Mouse (Mus musculus) heart, adult 11 months (tissue): ENCODE data around the gene Bco2.

Source experiments
- DNase-seq: peaks from one replicate; pipeline ENCODE4 v3.0.0; 2022

The Bco2 gene

DNA sequence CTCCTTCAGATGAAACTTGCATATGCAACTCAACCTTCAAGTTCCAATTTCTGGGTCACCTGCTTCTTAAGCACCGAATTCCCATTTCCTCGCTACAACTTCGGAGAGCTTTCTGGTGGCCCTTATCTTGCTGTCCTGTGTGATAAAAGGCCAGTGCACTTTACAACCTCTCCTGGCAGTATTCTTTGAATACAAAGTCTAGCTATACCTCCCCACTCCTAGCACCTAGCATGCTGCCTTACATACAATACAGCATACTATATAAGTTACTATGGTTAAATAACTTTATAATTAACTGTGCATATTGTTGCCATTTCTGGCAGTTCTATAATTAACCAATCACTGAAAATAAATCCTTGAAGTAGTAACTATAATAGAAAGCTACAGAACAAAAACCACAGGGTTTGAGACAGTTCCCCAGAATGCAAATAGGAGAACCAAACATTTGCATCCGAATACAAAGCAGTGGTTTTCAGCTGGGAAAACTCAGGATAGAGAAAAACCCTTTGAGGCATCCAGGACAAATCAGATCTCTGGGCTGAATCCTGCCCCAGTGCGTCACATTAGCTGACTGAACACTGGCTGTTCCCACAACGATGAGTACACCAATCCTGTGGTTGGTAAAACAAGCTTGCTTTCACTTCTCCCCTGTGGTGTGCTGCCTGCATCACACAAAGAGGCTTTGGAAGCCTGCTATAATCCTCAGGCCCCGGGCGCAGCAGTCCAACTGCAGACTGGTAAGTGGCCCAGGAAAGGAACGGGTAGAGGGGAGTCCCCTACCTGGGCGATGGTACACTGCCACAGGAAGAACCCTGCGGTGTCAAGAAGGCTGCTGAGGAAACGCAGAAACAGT, 514 bp downstream of the Bco2 start, which contains the start of gene Il18:
Gene Il18, plus strand, starts transcription at position 587 of the 853 bp plus-strand sequence.
- DNase-seq = peak; percentile 95

DNA sequence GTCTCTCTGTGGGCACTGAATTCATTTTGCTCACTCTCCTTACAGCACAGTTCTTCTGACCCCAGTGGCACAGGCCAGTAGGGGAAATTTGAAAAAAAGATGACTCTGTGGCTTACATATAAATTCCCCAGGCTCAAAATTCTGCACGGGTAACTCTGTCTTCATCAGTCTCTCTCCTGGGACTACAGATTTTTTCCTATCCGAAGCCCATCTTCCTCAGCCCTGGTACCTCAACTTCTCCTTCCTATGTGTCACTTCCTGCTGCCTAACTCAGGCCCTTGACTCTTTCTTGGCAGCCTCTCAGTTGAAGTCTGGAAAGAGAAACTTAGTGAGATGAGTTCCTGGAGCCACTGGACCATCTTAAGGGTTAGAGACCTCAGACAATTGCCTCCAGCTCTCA, 1.4 kb downstream of the Bco2 start:
- peak; percentile 88 for DNase-seq

DNA sequence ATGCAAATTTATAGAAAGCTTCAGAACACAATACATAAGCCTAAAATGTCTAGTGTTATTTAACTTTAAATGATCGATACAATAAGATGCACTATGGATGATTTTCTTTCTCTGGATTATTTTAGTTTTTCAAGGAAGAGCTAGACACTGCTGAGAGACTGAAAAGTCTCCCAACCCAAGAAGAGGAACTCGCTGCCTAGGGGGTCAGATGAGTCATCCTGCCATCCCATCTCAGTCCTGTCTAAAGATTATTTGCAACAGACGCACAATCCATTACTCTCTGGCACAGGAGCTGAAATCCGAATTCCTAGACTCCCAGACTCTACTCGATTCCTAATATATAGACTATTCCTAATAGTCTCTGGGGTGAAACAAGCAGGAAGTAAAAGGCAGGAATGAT, 2.8 kb downstream of the Bco2 start:
- no peak for DNase-seq

DNA sequence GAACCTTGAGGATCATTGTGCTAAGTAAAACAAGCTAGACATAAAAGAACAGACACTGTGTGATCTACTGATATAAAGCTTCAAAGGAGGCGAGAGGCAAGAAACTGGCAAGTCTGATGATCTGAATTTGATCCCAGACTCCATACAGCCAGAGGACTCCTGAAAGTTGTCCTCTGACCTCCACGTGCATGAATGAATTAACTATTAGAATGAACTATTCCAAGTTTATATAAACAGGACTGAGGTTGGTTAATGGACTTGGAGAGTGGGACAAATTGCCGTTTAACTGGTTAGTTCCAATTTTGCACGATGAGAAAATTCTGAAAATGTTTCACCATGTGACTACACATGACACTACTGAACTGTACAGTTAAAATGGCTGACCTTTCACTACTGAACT, 6.0 kb downstream of the Bco2 start:
- no peak for DNase-seq

DNA sequence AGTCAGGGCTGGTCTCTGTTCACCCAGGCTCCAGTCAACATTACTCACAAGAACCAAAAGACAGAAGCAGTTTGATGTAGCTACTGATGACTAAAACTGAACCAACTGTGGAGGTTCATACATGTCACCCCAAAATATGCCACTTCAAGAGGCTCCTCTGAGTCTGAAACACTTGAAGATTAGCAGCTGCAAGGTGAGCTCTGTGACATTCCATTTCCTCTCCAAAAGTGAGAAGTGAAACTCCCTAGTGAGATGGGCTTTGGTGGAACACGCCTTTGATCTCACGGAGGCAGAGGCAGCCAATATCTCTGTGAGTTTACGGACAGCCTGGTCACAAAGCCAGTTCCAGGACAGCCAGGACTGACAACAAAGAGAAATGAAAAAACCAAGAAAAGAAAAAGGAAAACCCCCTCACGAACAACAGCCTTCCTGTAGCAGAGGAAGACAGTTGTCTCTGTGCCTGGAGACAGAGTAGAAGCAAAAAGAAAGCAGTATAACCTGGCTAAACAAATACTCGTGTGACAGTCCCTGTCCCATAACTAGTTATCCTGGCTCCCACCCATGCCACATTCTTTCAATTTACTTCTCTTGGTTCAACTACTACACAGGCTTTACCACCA, 7.0 kb downstream of the Bco2 start:
- peak; percentile 80 for DNase-seq

DNA sequence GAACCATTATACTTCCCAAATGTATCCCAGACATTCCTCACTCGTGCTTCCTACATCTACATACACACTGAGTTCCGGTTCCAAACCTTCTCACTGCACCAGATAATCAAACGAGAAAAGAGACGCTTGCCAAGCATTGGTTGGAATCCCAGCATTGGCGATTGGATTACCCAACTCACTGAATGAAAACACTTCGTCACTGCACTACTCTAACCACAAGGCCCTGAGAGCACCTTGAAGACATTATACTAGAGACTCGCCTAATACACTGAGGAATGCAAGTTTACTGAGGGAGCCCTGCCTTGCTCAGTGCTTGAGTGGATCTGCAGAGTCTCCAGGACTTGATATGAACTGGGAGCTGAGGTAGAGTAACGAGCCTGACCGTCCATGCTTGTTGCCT, 12.6 kb downstream of the Bco2 start:
- DNase-seq = peak; percentile 62

DNA sequence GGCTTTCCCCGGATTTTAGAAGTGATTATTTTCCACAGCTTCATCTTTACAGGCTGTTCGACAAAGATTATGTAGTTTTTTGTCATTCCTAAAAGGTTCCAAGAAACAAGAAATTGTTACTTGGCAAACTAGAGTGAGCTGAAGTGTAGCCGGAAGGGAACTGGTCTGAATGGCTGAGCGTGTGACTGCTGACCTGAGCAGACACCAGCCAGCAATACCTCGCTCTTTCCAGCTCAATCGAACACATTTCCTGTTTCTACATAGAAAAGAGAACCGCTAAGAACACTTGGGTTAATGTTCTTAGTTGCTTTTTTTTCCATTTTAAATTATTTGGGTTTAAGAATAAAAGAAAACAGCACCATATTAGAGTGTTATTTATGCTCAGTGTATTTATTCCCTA, 14.8 kb downstream of the Bco2 start:
- no peak for DNase-seq

DNA sequence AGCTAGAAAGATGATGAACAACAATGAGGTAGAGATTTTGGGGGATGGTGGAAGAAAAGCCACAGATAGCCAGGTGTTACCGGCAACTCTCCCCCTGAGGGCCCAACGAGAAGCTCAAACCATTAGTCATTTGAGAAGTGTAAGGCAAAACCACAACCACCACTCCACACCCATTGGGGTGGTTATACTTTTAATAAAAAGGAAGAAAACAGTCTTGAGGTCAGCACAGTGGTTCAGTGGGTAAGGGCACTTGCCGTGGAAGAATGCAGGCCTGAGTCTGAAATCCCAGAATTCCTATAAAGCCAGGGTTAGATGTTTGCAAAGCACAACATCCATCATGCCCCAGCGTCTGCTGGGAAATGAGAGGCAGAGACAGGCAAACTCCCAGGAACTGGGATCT, 17.7 kb downstream of the Bco2 start:
- DNase-seq = peak; percentile 71

DNA sequence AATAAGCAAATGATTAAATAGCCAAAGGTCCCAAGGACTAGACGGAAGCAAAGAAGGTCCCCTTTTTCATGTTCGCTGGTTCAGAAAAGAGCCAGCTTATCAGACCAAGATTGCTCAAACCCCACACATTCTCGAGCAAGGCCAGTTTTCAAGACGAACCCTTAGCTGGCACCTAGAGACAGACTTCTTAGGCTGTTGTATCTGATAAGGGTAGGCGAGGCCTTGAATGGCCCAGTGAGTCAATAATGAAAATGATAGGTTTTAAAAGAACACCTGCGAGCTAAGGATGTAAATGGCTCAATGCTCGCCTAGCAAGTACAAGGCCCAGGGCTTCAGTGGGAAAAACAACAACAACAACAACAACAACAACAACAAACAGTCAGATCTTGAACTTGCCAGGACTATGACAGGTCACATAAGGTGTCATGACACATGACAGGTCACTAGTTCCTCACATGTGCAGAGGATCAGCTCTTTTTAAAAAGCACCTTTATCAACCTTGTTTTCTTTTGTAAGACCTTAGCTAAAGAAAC, 18.3 kb downstream of the Bco2 start:
- peak; percentile 25 for DNase-seq

DNA sequence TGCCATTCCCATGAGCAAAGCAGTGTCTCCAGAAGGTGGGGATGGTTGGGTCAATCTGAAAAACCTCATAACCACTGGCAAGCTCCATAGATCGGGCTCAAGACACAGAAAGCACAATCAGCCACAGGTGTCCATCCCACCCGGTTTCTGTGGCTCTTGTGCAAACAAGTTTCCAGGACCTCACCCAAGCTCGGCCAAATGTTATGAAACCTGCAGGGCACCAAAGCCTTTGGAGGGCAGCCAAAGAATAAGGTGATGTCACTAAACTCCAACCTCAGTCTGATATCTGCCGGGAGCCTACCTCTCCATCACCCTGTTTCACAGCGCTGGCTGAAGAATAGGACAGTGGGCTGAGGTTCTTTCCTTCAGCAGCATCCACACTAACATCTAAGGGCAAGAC, 19.1 kb downstream of the Bco2 start:
- peak; percentile 64 for DNase-seq

DNA sequence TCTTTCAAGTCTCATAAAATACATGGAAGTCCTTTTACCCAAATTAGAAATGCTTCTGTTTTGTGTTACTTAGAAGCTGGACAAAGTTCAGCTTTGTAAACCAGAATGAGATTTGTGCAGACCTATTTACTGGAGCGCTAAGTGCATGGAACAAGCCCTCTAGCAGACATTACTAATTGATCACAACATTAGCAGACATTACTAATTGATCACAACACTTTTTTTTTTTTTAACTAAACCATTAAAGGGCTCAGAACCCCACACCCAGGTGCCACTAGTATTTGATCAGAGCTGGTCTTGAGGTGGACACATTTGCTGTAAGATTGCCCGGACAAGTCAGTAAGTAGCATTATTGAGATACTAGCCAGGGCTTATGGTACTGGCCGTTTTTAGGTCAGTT, 21.2 kb downstream of the Bco2 start:
- DNase-seq = no peak

DNA sequence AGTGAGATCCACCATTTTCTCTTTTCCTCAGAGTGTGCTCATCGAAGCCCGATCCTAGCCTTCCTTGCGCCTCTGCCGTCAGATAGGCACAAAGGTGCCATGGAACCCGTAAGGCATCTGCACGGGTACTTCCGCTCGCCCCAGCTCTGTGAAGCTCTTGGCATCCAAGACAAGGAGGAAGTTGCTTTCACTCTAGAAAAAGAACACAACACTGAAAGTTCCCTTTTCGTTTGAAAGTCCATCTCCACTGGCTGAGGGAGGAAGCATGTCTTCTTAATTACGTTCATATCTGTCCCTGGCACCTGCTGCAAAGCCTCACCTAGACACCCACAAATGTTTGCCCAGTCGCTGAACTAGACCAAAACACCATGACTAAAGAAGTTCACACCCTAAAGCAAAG, 21.7 kb downstream of the Bco2 start:
- peak; percentile 94 for DNase-seq

DNA sequence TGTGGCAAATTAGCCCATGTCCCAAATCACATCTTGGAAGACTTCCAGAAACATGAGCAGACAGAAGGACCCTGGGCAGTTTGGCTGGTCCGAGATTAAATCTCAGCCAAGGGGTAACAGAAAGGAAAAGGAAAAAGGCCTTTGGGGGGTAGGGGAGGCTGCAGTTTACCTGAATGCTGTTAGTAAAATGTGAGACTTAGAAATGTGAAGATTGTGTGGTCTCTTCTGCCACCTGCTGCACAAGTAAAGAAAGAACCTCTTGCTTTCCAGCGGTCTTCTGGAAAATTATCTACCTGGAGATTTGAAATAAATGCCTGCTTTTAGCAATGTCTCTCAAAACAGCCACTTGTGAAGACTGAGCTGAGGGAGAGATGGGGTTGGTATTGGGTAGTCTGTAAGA, 24.1 kb downstream of the Bco2 start:
- peak; percentile 4 for DNase-seq

DNA sequence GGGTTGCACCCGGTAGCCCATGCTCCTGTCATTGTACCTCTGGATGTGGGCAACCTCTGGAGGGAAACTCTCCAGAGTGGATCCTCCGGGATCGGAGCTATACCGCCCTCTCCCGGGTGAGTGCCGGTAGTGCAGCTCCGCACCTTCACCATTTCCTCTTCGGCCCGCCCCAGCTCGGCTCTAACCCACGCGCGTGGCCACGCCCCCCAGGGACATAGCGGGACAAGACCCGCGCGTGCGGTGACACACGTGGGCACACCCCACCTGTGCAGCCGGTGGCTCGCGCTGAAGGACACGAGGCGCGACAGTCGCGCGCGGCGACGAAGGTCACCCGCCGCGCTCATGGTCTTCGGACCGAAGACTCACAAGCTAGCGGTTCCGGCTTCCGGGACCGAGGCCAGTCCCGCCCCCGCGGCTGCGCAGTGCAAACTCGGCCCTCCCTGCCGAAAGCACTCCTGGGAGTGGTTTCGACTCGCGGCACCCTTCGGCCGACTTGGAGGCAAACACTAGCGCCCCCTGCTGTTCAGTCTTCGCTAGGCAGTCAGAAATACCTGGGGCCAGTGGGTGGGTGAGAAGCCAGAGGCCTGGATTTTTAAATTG, 26.6 kb downstream of the Bco2 start, which contains the start of gene Pts:
Gene Pts, minus strand, starts transcription at position 432 of the 600 bp plus-strand sequence.
- peak; percentile 100 for DNase-seq

DNA sequence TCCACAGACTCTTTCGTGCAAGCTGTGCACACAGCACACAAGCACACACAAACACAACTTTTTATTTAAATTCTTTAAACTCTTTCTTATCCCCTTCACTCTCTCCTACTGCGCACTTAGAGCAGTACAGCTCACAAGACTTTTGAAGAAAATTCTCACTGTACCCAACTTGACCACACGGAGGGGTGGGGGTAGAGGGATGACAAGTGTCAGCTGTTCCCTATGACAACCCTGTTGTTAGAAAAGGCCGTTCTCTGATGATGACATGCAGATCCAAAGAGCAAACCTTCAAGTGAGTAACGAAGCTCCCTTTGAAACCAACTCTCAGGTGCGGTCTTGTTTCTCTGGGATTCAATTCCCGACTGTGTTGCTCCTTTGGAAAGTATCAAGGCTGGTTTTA, 27.1 kb downstream of the Bco2 start:
- DNase-seq = no peak

DNA sequence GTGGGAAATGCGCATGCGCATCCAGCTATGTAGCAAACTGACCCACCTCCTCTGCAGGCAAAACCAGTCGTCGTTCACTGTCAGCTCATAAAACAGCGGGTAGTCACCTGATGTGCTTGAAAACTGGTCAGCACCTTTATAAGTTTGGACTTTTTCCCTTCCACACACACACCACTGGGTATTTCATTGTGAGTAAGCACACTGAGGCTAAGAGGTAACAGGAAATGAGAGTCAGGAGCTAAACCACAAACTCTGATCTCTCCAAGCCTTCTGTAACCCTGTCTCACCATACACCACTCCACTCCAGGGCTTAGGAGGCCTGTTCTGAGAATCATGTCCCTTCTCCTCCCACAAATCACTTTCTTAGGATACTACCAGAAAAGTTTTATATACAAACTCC, 29.4 kb downstream of the Bco2 start:
- DNase-seq = peak; percentile 55

DNA sequence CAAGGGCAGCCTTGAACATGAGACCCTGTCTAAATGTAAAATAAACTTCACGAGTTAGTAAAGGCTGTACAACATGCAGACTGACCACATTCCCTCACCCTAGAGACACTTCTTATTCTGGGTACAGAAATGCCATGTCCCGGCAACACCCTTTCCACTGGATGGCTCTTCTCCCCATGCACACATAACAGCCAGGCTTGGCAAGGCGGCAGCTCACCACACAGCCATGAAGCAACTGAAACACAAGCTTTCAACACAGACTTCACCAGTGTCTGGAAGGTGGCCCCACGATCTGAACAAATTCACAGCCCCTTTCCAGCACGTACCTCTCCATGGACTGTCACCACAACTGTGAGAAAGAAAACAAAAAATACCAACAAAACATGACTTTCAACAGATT, 30.0 kb downstream of the Bco2 start:
- DNase-seq = peak; percentile 77

DNA sequence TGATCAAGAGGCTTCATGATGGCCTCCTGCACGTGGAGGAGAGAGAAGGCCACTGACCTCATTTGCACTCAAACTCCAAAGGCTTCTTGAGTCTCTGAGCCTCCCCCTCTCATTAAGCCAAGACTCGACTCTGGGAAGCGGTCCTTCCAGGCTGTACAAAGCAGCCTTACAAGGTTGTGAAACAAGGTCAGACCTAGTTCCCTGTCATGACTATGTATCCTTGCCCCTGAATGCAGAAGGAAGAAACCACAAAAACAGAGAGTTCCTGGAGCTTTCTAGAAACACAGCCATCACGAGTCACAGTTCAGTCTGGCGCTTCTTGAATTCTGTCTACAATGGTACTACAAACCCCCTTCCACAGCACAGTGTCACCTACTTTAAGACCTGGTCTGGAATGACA, 32.4 kb downstream of the Bco2 start:
- peak; percentile 29 for DNase-seq

DNA sequence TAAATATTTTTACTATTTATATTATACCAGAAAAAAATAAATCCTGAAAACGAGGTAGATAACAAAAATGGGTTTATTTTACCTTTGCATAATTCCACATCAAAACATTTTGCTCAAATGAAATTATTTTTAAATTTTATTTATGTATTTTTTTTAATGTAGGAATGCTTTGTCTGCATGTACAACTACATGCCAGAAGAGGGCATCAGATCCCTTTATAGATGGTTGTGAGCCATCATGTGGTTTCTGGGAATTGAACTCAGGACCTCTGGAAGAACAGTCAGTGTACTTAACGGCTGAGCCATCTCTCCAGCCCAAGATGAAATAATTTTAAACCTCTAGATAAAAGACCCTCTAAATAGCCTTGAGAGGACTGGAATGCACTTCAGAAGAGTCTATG, 33.4 kb downstream of the Bco2 start:
- DNase-seq = peak; percentile 43

DNA sequence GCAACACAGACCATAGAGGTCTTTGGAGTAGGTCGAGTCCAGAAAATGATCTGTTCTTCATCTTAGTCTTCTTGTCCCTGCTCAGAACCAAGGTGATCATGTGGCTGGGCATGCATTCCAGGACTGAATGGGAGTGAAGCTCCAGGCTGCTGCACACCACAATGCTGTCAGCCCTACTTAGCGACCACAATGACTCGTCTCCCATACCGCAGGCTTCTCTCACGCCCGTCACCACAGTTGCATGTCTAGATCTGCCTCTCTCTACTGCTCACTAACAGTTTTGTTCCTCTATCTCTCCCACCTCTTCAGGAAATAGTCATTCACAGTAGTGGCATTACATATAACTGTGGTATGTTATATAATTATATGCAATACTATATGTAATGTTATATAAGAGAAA, 34.2 kb downstream of the Bco2 start:
- peak; percentile 72 for DNase-seq

DNA sequence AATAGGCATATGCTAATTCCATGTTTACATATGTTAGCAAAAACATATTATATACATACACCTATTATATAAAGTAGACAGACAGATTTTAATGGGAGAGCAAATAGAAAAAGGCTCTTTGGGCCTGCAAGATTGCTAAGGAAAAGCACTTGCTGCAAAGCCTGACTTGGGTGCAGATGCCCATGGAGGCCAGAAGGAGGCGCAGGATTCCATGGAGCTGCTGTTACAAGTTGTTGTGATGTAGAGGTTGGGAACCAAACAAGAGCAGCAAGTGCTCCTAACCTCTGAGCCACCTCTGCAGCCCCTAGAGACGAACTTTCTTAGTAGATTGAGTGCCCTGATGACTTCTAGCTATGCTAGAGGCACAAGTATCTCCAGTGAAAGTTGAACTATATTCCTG, 36.2 kb downstream of the Bco2 start:
- DNase-seq = peak; percentile 49

DNA sequence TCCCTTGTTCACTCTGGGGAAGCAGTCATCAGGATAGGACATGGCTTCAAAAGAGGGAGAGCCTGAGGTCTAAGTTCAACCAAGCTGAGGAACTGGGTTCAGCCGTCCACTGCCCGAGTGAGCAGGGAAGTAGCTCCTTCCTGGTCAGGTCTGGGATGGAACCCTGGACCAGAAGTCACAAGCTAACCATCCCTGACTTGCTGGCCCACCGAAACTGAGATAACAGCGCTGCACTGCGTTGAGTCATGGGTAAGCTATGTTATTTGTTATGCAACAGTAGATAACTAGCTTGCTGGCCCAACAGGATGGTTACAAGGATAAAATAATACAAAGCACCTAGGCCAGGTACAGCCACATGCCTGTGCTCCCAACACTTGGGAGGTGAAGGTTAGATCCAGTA, 39.5 kb downstream of the Bco2 start:
- DNase-seq = peak; percentile 82

DNA sequence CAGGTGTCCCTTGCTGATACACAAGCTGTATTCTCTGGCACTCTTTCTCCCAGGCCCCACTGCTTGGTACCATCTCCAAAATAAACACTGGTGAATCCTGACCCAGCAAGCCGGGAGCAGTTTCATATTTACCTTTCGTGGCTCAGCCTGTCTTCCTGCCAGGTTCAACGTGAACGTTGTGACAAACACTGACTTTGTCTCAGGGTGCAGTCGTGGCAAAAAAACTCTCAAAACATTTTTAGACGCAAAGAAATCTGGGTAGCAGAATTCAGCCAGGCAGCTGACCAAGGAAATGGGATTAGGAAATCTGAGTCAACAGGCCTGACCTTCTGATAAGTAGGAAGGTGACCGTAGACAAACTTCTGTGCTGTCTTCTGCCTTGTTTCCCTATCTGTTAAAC, 47.4 kb downstream of the Bco2 start:
- peak; percentile 91 for DNase-seq

DNA sequence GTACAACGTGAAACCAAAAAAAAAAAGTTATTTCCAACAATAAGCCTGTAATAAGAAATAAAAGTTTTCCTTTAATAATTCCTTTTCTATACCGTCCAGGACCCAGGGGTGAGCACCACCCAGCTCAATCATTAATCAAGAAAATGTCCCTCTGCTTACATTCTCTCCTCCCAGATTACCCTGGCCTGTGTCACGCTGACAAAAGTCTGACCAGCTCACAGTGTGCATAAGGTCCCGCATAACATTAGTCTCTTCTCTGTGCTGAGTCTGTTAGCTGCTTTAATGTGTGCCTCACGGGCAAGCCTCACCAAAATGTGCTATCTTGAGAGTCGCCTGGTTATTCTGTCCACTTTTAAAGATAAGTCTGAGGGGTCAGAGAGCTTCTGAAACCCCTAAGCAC, 49.6 kb downstream of the Bco2 start:
- no peak for DNase-seq
